In genomic region chr7:103716398-103716797, GRCm38 (mm10) we compare ENCODE assay signal across 16 mouse cellular contexts. TPM values are rescaled to one million over a fixed set of nuclear protein-coding genes. Genes with fewer than 3 reads are reported as not detected.
"Had no signal": no experiment of that assay in that cellular context is flagged by ENCODE, and none has a peak within 500 bp of the region (broad histone marks: within the 10 kb centered on the region; RNA-seq: fewer than 3 reads in every experiment).

No protein-coding gene starts in this region.

RNA-seq across cellular contexts. Expression of gene Olfr243, which starts 1.9 kb away (rescaled TPM):
- total RNA-seq: megakaryocyte, adult 5-6 weeks; megakaryocyte-erythroid progenitor cell, adult 5-6 weeks had no signal
- polyA plus RNA-seq: lung, embryonic 14.5 days; lung, embryonic 16.5 days; midbrain, embryonic 10.5 days; midbrain, embryonic 12.5 days; midbrain, embryonic 14.5 days; midbrain, embryonic 16.5 days; myocyte; neural tube, embryonic 11.5 days; neural tube, embryonic 13.5 days; neural tube, embryonic 15.5 days; small intestine, adult 2 months; stomach, embryonic 14.5 days; stomach, embryonic 16.5 days; thymus, postnatal 0 days had no signal

RNA-seq across cellular contexts. Expression of gene Olfr628, which starts 13.8 kb away (rescaled TPM):
- total RNA-seq: megakaryocyte, adult 5-6 weeks; megakaryocyte-erythroid progenitor cell, adult 5-6 weeks had no signal
- polyA plus RNA-seq: lung, embryonic 14.5 days; lung, embryonic 16.5 days; midbrain, embryonic 10.5 days; midbrain, embryonic 12.5 days; midbrain, embryonic 14.5 days; midbrain, embryonic 16.5 days; myocyte; neural tube, embryonic 11.5 days; neural tube, embryonic 13.5 days; neural tube, embryonic 15.5 days; small intestine, adult 2 months; stomach, embryonic 14.5 days; stomach, embryonic 16.5 days; thymus, postnatal 0 days had no signal

RNA-seq across cellular contexts. Expression of gene Olfr629, which starts 28.3 kb away (rescaled TPM):
- total RNA-seq: megakaryocyte, adult 5-6 weeks; megakaryocyte-erythroid progenitor cell, adult 5-6 weeks had no signal
- polyA plus RNA-seq: lung, embryonic 14.5 days; lung, embryonic 16.5 days; midbrain, embryonic 10.5 days; midbrain, embryonic 12.5 days; midbrain, embryonic 14.5 days; midbrain, embryonic 16.5 days; myocyte; neural tube, embryonic 11.5 days; neural tube, embryonic 13.5 days; neural tube, embryonic 15.5 days; small intestine, adult 2 months; stomach, embryonic 14.5 days; stomach, embryonic 16.5 days; thymus, postnatal 0 days had no signal

RNA-seq across cellular contexts. Expression of gene Olfr625-ps1, which starts 33.9 kb away (rescaled TPM):
- total RNA-seq: megakaryocyte, adult 5-6 weeks; megakaryocyte-erythroid progenitor cell, adult 5-6 weeks had no signal
- polyA plus RNA-seq: lung, embryonic 14.5 days; lung, embryonic 16.5 days; midbrain, embryonic 10.5 days; midbrain, embryonic 12.5 days; midbrain, embryonic 14.5 days; midbrain, embryonic 16.5 days; myocyte; neural tube, embryonic 11.5 days; neural tube, embryonic 13.5 days; neural tube, embryonic 15.5 days; small intestine, adult 2 months; stomach, embryonic 14.5 days; stomach, embryonic 16.5 days; thymus, postnatal 0 days had no signal

RNA-seq across cellular contexts. Expression of gene Olfr630, which starts 40.7 kb away (rescaled TPM):
- total RNA-seq: megakaryocyte, adult 5-6 weeks; megakaryocyte-erythroid progenitor cell, adult 5-6 weeks had no signal
- polyA plus RNA-seq: lung, embryonic 14.5 days; lung, embryonic 16.5 days; midbrain, embryonic 10.5 days; midbrain, embryonic 12.5 days; midbrain, embryonic 14.5 days; midbrain, embryonic 16.5 days; myocyte; neural tube, embryonic 11.5 days; neural tube, embryonic 13.5 days; neural tube, embryonic 15.5 days; small intestine, adult 2 months; stomach, embryonic 14.5 days; stomach, embryonic 16.5 days; thymus, postnatal 0 days had no signal
